Mouse (Mus musculus): ENCODE measurements around the gene Aunip. TPM values are rescaled to one million over a fixed set of nuclear protein-coding genes. Genes with fewer than 3 reads are reported as not detected.
A peak's percentile ranks its signal among the peaks of the same experiment; 100 is the strongest.

The Aunip gene
- polyA plus RNA-seq, 1 experiment from 2014 or later = 13.7 TPM

GRCm38 (mm10) chr4:134469985-134470384 lies 40.8 kb upstream of the Aunip start:
- peaks cover 38% of the 10 kb centered on the region for H3K36me3 ChIP-seq (ENCODE audit: control insufficient read depth, insufficient read depth)
- peak overlapping the region; percentile 98 for H3K4me2 ChIP-seq (ENCODE audit: low read depth, low read length)
- no peak overlapping the region for H3K9ac ChIP-seq (ENCODE audit: low read depth, low read length)
- H3K4me3 ChIP-seq (ENCODE audit: low read depth, low read length) = peak overlapping the region; percentile 99
- whole genome bisulfite sequencing (ENCODE audit: insufficient replicate concordance) = 75% methylated on average over 3 of the region's 3 CpGs
- no peaks in the 10 kb centered on the region for H3K27me3 ChIP-seq (ENCODE audit: control insufficient read depth, insufficient read depth, low read depth, low read length)
- H3K27ac ChIP-seq (ENCODE audit: low read length) = no peak overlapping the region
- peaks cover 14% of the 10 kb centered on the region for H3K4me1 ChIP-seq (ENCODE audit: control insufficient read depth, low read depth, low read length)
- ATAC-seq (ENCODE audit: low read depth) = no peak
- H3K9me3 ChIP-seq (replicated peaks; ENCODE audit: control insufficient read depth, low read length) = no peaks in the 10 kb centered on the region

GRCm38 (mm10) chr4:134471469-134471868 lies 39.3 kb upstream of the Aunip start:
- no peaks in the 10 kb centered on the region for H3K27me3 ChIP-seq (ENCODE audit: control insufficient read depth, insufficient read depth, low read depth, low read length)

GRCm38 (mm10) chr4:134473764-134474163 lies 37.0 kb upstream of the Aunip start:
- no peak for ATAC-seq (ENCODE audit: low read depth)
- no peak overlapping the region for H3K4me2 ChIP-seq (ENCODE audit: low read depth, low read length)
- peaks cover 10% of the 10 kb centered on the region for H3K4me1 ChIP-seq (ENCODE audit: control insufficient read depth, low read depth, low read length)
- H3K27me3 ChIP-seq (ENCODE audit: control insufficient read depth, insufficient read depth, low read depth, low read length) = no peaks in the 10 kb centered on the region
- no peaks in the 10 kb centered on the region for H3K9me3 ChIP-seq (replicated peaks; ENCODE audit: control insufficient read depth, low read length)
- no peak overlapping the region for H3K27ac ChIP-seq (ENCODE audit: low read length)
- H3K9ac ChIP-seq (ENCODE audit: low read depth, low read length) = no peak overlapping the region
- peaks cover 41% of the 10 kb centered on the region for H3K36me3 ChIP-seq (ENCODE audit: control insufficient read depth, insufficient read depth)
- WGBS (ENCODE audit: insufficient replicate concordance) = 79% methylated on average over 4 of the region's 4 CpGs
- no peak overlapping the region for H3K4me3 ChIP-seq (ENCODE audit: low read depth, low read length)

More at GRCm38 (mm10) chr4:134471469-134471868, 39.3 kb upstream of the Aunip start:
- no peak for ATAC-seq (ENCODE audit: low read depth)
- Histone ChIP-seq H3K36me3 (ENCODE audit: control insufficient read depth, insufficient read depth) (peaks cover 41% of the 10 kb centered on the region), H3K4me3 (ENCODE audit: low read depth, low read length) (no peak overlapping the region), H3K4me1 (ENCODE audit: control insufficient read depth, low read depth, low read length) (peaks cover 14% of the 10 kb centered on the region), H3K9me3 (replicated peaks; ENCODE audit: control insufficient read depth, low read length) (no peaks in the 10 kb centered on the region), H3K4me2 (ENCODE audit: low read depth, low read length) (no peak overlapping the region), H3K27ac (ENCODE audit: low read length) (no peak overlapping the region), H3K9ac (ENCODE audit: low read depth, low read length) (no peak overlapping the region)

- Histone ChIP-seq H3K9me3 (replicated peaks; ENCODE audit: control insufficient read depth, low read length) (no peaks in the 10 kb centered on the region), H3K27me3 (ENCODE audit: control insufficient read depth, insufficient read depth, low read depth, low read length) (no peaks in the 10 kb centered on the region), H3K4me3 (ENCODE audit: low read depth, low read length) (no peak overlapping the region), H3K4me1 (ENCODE audit: control insufficient read depth, low read depth, low read length) (peaks cover 10% of the 10 kb centered on the region), H3K9ac (ENCODE audit: low read depth, low read length) (no peak overlapping the region), H3K4me2 (ENCODE audit: low read depth, low read length) (no peak overlapping the region), H3K27ac (ENCODE audit: low read length) (no peak overlapping the region), H3K36me3 (ENCODE audit: control insufficient read depth, insufficient read depth) (peaks cover 41% of the 10 kb centered on the region)
- 87% methylated on average over 8 of the region's 8 CpGs for WGBS (ENCODE audit: insufficient replicate concordance)
- ATAC-seq (ENCODE audit: low read depth) = no peak
Measured at GRCm38 (mm10) chr4:134474240-134474639, 36.6 kb upstream of the Aunip start.

GRCm38 (mm10) chr4:134476899-134477298 lies 33.9 kb upstream of the Aunip start:
- H3K27me3 ChIP-seq (ENCODE audit: control insufficient read depth, insufficient read depth, low read depth, low read length) = no peaks in the 10 kb centered on the region
- H3K27ac ChIP-seq (ENCODE audit: low read length) = no peak overlapping the region
- H3K9ac ChIP-seq (ENCODE audit: low read depth, low read length) = no peak overlapping the region
- H3K36me3 ChIP-seq (ENCODE audit: control insufficient read depth, insufficient read depth) = peaks cover 28% of the 10 kb centered on the region
- H3K4me1 ChIP-seq (ENCODE audit: control insufficient read depth, low read depth, low read length) = peaks cover 4% of the 10 kb centered on the region
- no peak for ATAC-seq (ENCODE audit: low read depth)
- no peaks in the 10 kb centered on the region for H3K9me3 ChIP-seq (replicated peaks; ENCODE audit: control insufficient read depth, low read length)
- no peak overlapping the region for H3K4me3 ChIP-seq (ENCODE audit: low read depth, low read length)
- H3K4me2 ChIP-seq (ENCODE audit: low read depth, low read length) = no peak overlapping the region
- WGBS (ENCODE audit: insufficient replicate concordance) = 83% methylated on average over 8 of the region's 8 CpGs

GRCm38 (mm10) chr4:134478031-134478430 lies 32.8 kb upstream of the Aunip start:
- Histone ChIP-seq H3K36me3 (ENCODE audit: control insufficient read depth, insufficient read depth) (peaks cover 18% of the 10 kb centered on the region), H3K9me3 (replicated peaks; ENCODE audit: control insufficient read depth, low read length) (no peaks in the 10 kb centered on the region), H3K9ac (ENCODE audit: low read depth, low read length) (no peak overlapping the region), H3K4me2 (ENCODE audit: low read depth, low read length) (no peak overlapping the region), H3K27me3 (ENCODE audit: control insufficient read depth, insufficient read depth, low read depth, low read length) (no peaks in the 10 kb centered on the region; the same call in 1 of the 2 replicates), H3K27ac (ENCODE audit: low read length) (no peak overlapping the region), H3K4me1 (ENCODE audit: control insufficient read depth, low read depth, low read length) (peaks cover 4% of the 10 kb centered on the region), H3K4me3 (ENCODE audit: low read depth, low read length) (no peak overlapping the region)
- ATAC-seq (ENCODE audit: low read depth) = peak; percentile 73
- WGBS (ENCODE audit: insufficient replicate concordance) = 4% methylated on average over 9 of the region's 9 CpGs

GRCm38 (mm10) chr4:134479839-134480238 lies 31.0 kb upstream of the Aunip start:
- Histone ChIP-seq H3K4me1 (ENCODE audit: control insufficient read depth, low read depth, low read length) (peaks cover 4% of the 10 kb centered on the region), H3K4me3 (ENCODE audit: low read depth, low read length) (no peak overlapping the region), H3K27ac (ENCODE audit: low read length) (no peak overlapping the region), H3K4me2 (ENCODE audit: low read depth, low read length) (no peak overlapping the region), H3K27me3 (ENCODE audit: control insufficient read depth, insufficient read depth, low read depth, low read length) (no peaks in the 10 kb centered on the region; the same call in 1 of the 2 replicates), H3K9me3 (replicated peaks; ENCODE audit: control insufficient read depth, low read length) (no peaks in the 10 kb centered on the region), H3K9ac (ENCODE audit: low read depth, low read length) (no peak overlapping the region), H3K36me3 (ENCODE audit: control insufficient read depth, insufficient read depth) (peaks cover 4% of the 10 kb centered on the region)
- no peak for ATAC-seq (ENCODE audit: low read depth)
- 73% methylated on average over 4 of the region's 4 CpGs for WGBS (ENCODE audit: insufficient replicate concordance)

- 19% methylated on average over 6 of the region's 6 CpGs for WGBS (ENCODE audit: insufficient replicate concordance)
- H3K9ac ChIP-seq (ENCODE audit: low read depth, low read length) = no peak overlapping the region
- no peaks in the 10 kb centered on the region for H3K36me3 ChIP-seq (ENCODE audit: control insufficient read depth, insufficient read depth)
- H3K27ac ChIP-seq (ENCODE audit: low read length) = no peak overlapping the region
- H3K4me2 ChIP-seq (ENCODE audit: low read depth, low read length) = no peak overlapping the region
- peaks cover 7% of the 10 kb centered on the region for H3K4me1 ChIP-seq (ENCODE audit: control insufficient read depth, low read depth, low read length)
- no peaks in the 10 kb centered on the region; the same call in 1 of the 2 replicates for H3K27me3 ChIP-seq (ENCODE audit: control insufficient read depth, insufficient read depth, low read depth, low read length)
- no peaks in the 10 kb centered on the region for H3K9me3 ChIP-seq (replicated peaks; ENCODE audit: control insufficient read depth, low read length)
- H3K4me3 ChIP-seq (ENCODE audit: low read depth, low read length) = no peak overlapping the region
- ATAC-seq (ENCODE audit: low read depth) = peak; percentile 35; the same call in 1 of the 2 replicates
Measured at GRCm38 (mm10) chr4:134480864-134481263, 29.9 kb upstream of the Aunip start.

- no peak overlapping the region for H3K4me2 ChIP-seq (ENCODE audit: low read depth, low read length)
- no peak for ATAC-seq (ENCODE audit: low read depth)
- H3K27ac ChIP-seq (ENCODE audit: low read length) = no peak overlapping the region
- no peaks in the 10 kb centered on the region; the same call in 1 of the 2 replicates for H3K27me3 ChIP-seq (ENCODE audit: control insufficient read depth, insufficient read depth, low read depth, low read length)
- peaks cover 7% of the 10 kb centered on the region for H3K4me1 ChIP-seq (ENCODE audit: control insufficient read depth, low read depth, low read length)
- H3K9ac ChIP-seq (ENCODE audit: low read depth, low read length) = no peak overlapping the region
- no peak overlapping the region for H3K4me3 ChIP-seq (ENCODE audit: low read depth, low read length)
- H3K36me3 ChIP-seq (ENCODE audit: control insufficient read depth, insufficient read depth) = no peaks in the 10 kb centered on the region
- WGBS (ENCODE audit: insufficient replicate concordance) = 38% methylated on average over 6 of the region's 6 CpGs
- no peaks in the 10 kb centered on the region for H3K9me3 ChIP-seq (replicated peaks; ENCODE audit: control insufficient read depth, low read length)
Measured at GRCm38 (mm10) chr4:134481270-134481669, 29.5 kb upstream of the Aunip start.
